Mouse (Mus musculus) retina, postnatal 1 day (tissue): ENCODE results near the gene Mlf1.
A peak's percentile ranks its signal among the peaks of the same experiment; 100 is the strongest.

ENCODE experiments used
- DNase-seq: peaks from one replicate; pipeline ENCODE4 v3.0.0-alpha.2; 2012

The Mlf1 gene

GRCm38 (mm10) chr3:67373872-67374271 lies at the start of gene Mlf1:
Mlf1 (plus strand) TSS chr3:67374097.
- peak; percentile 95 for DNase-seq

- DNase-seq = no peak
Measured at GRCm38 (mm10) chr3:67339558-67339957, 34.3 kb upstream of the Mlf1 start.

GRCm38 (mm10) chr3:67340921-67341320 lies 33.0 kb upstream of the Mlf1 start:
- no peak for DNase-seq

- DNase-seq = peak; percentile 51
Measured at GRCm38 (mm10) chr3:67343004-67343662, 30.8 kb upstream of the Mlf1 start.

- peak; percentile 76 for DNase-seq
Measured at GRCm38 (mm10) chr3:67344599-67344998, 29.3 kb upstream of the Mlf1 start.

GRCm38 (mm10) chr3:67346674-67347073 lies 27.2 kb upstream of the Mlf1 start:
- DNase-seq = no peak

GRCm38 (mm10) chr3:67351406-67352127 lies 22.3 kb upstream of the Mlf1 start:
- DNase-seq = peak; percentile 34

- DNase-seq = peak; percentile 74
Measured at GRCm38 (mm10) chr3:67352128-67352762, 21.7 kb upstream of the Mlf1 start.

- DNase-seq = no peak
Measured at GRCm38 (mm10) chr3:67352763-67353149, 21.1 kb upstream of the Mlf1 start.

- DNase-seq = no peak
Measured at GRCm38 (mm10) chr3:67358376-67358775, 15.5 kb upstream of the Mlf1 start.

GRCm38 (mm10) chr3:67366087-67366892 lies 7.6 kb upstream of the Mlf1 start:
- DNase-seq = peak; percentile 27

- no peak for DNase-seq
Measured at GRCm38 (mm10) chr3:67367481-67367880, 6.4 kb upstream of the Mlf1 start.

GRCm38 (mm10) chr3:67369407-67370079 lies 4.4 kb upstream of the Mlf1 start:
- peak; percentile 14 for DNase-seq

GRCm38 (mm10) chr3:67372194-67372593 lies 1.7 kb upstream of the Mlf1 start:
- no peak for DNase-seq

- DNase-seq = no peak
Measured at GRCm38 (mm10) chr3:67372781-67373180, 1.1 kb upstream of the Mlf1 start.

GRCm38 (mm10) chr3:67374360-67374778 lies 472 bp downstream of the Mlf1 start:
- no peak for DNase-seq

- no peak for DNase-seq
Measured at GRCm38 (mm10) chr3:67375063-67375462, 1.2 kb downstream of the Mlf1 start, which contains the start of gene Gm17402. Gm17402 (minus strand) TSS chr3:67375163.

GRCm38 (mm10) chr3:67378215-67378614 lies 4.3 kb downstream of the Mlf1 start:
- no peak for DNase-seq

GRCm38 (mm10) chr3:67429338-67429998 lies 55.6 kb downstream of the Mlf1 start:
- DNase-seq = no peak

GRCm38 (mm10) chr3:67429999-67430380 lies 56.1 kb downstream of the Mlf1 start, which contains the start of gene Gfm1:
Gfm1 (plus strand) TSS chr3:67430096.
- peak; percentile 93 for DNase-seq

GRCm38 (mm10) chr3:67434011-67434410 lies 60.1 kb downstream of the Mlf1 start:
- no peak for DNase-seq

GRCm38 (mm10) chr3:67447143-67447542 lies 73.2 kb downstream of the Mlf1 start:
- DNase-seq = no peak
